Mouse (Mus musculus) spleen, adult 2 months (tissue): ENCODE data around the gene Srpk1. TPM values are rescaled to one million over a fixed set of nuclear protein-coding genes. Genes with fewer than 3 reads are reported as not detected.

Source experiments
- DNase-seq, 2 experiments: peaks; one replicate each; pipeline versions ENCODE4 v3.0.0 to v3.0.0-alpha.2; 2012 to 2021; ENCODE audit warnings: low spot score in 2 of 2, low read depth in 1 of 2
- H3K27ac ChIP-seq: fragments of 200-500 bp; 2 replicates; pipeline ENCODE4 v1.5.1; 2012; ENCODE audit warnings: low read length, inconsistent platforms; ENCODE audit not compliant: insufficient read depth
- H3K27me3 ChIP-seq: fragments of 200-500 bp; 2 replicates; pipeline ENCODE4 v1.6.1; 2012; ENCODE audit warnings: mild to moderate bottlenecking, moderate library complexity, low read length, inconsistent platforms; ENCODE audit not compliant: control insufficient read depth, insufficient read depth
- H3K36me3 ChIP-seq: fragments of 200-500 bp; 2 replicates; pipeline ENCODE4 v1.6.1; 2012; ENCODE audit warnings: mild to moderate bottlenecking, low read length, inconsistent platforms; ENCODE audit not compliant: control insufficient read depth, insufficient read depth
- H3K4me1 ChIP-seq: fragments of 200-500 bp; 2 replicates; pipeline ENCODE4 v1.6.1; 2011; ENCODE audit warnings: inconsistent platforms; ENCODE audit not compliant: control insufficient read depth, insufficient read depth, insufficient read length
- H3K4me3 ChIP-seq: fragments of 200-500 bp; 2 replicates; pipeline ENCODE4 v1.5.1; 2011; ENCODE audit warnings: mild to moderate bottlenecking, inconsistent platforms; ENCODE audit not compliant: insufficient read depth, insufficient read length; ENCODE audit errors: extremely low read depth
- CTCF ChIP-seq: fragments of 200-500 bp; IDR thresholded peaks from 2 replicates; pipeline ENCODE4 v1.5.1; 2011; ENCODE audit warnings: mild to moderate bottlenecking, inconsistent platforms; ENCODE audit not compliant: insufficient read depth, insufficient read length, insufficient replicate concordance; ENCODE audit errors: extremely low read depth
- POLR2A ChIP-seq: fragments of 200-500 bp; IDR thresholded peaks from 2 replicates; pipeline ENCODE4 v1.6.1; 2011; ENCODE audit warnings: low read depth, low read length, inconsistent platforms
- WGBS: fragments of 180-500 bp; shearing (Covaris S2); methylation state at CpG from one replicate; pipeline ENCODE4 v1.1.7; 2018; 5-methylcytosine and 5-hydroxymethylcytosine counted together
- polyA plus RNA-seq: library from polyadenylated mRNA; depleted of rRNA; stranded (reverse); fragments of >200 nt; gene quantifications from 2 replicates; pipeline ENCODE4 v1.2.3, GENCODE M21; 2012

The Srpk1 gene
- polyA plus RNA-seq, 1 experiment = 20.5 TPM

DNA sequence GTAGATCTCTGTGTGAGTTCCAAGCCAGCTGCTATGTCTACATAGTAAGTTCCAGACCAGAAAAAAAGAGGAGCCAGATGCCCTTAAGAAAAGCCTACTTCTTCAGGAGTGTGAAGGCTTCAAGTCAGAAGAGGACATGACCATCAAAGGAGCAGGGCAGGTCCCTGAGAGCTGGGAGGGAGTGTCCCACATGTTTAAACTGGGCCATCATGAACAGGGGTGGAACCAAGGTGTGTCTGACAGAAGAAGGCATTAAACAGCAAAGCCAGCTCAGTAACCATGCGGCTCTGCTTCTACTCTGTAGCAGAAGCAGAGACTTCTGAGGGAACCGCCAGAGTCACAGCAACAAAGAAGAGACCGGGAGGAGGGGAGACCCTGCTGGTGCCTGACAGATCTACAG lies 21.2 kb upstream of the Srpk1 start:
- TF ChIP-seq CTCF = no peak
- TF ChIP-seq POLR2A = no peak
- H3K4me1 ChIP-seq = no peaks in the 10 kb centered on the region
- no peak for DNase-seq
- no peaks in the 10 kb centered on the region for H3K27me3 ChIP-seq
- WGBS = 58% methylated on average over 3 of the region's 3 CpGs
- H3K27ac ChIP-seq = no peak overlapping the region
- H3K4me3 ChIP-seq = no peak overlapping the region
- H3K36me3 ChIP-seq = no peaks in the 10 kb centered on the region

DNA sequence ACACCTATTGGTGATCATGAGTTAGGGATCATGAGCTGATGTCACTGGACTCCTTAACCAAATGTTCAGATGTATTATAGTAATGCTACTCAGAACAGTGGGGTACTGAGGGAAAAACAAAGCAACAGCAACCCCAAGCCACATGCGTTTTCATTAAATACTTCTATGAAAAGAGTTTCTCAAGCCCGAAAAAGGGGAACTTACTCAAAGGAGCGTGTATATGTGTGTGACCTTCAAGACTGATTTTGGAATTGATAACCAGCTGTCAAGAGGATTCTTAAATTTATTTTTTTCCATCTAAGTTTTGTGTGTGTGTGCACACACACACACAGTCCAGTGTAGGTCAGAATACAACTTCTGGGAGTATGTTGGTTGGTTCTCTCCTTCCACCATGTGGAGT lies 17.6 kb upstream of the Srpk1 start:
- Histone ChIP-seq H3K27me3 (no peaks in the 10 kb centered on the region), H3K4me1 (no peaks in the 10 kb centered on the region), H3K36me3 (no peaks in the 10 kb centered on the region), H3K27ac (no peak overlapping the region), H3K4me3 (no peak overlapping the region)
- TF ChIP-seq CTCF (no peak), POLR2A (no peak)
- 20% methylated on average over 3 of the region's 3 CpGs for WGBS
- DNase-seq = no peak

DNA sequence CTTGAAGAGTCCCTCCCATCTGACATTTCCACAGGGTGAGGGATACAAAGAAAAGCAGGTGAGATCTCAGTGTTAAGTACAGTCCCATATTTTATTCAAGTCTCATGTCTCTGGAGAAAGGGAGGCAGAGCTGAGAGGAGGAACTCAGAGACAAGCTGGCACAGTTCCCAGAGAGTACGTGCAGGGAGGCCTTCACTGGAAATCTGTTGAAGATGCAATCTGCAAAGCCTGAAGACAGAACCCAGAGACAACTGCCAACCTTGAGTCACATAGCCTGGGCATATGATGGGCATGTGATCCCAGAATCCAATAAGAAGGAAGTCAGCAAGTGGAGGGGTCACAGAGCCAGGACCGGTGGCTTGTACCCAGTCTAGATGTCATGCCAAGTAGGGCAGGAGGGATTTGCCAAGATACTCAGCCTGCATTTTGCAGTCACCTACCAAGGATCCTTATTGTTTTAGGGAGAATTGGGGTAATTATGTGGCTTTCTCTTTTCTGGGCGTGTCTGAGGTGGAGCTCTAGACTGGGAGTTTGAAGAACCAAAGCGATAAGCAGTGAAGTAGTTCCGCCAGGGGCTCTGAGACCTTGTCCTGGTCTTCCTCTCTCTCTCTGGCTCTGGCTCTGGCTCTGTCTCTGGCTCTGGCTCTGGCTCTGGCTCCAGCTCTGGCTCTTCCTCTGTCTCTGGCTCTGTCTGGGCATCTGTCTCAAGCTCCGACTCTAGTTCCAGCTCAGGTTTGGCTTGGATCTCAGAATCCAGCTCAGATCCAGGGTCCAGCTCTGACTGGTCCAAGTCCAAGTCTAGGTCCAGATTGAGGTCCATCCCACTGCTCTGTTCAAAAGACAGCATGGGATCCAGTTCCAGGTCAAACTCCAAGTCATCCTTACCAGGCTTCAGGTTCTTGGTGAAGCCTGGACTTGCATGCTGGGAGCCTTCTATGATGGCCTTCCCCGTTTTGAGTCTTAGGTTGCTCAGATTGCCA lies 15.5 kb upstream of the Srpk1 start:
- Histone ChIP-seq H3K4me1 (no peaks in the 10 kb centered on the region), H3K27me3 (no peaks in the 10 kb centered on the region), H3K27ac (no peak overlapping the region), H3K4me3 (no peak overlapping the region), H3K36me3 (no peaks in the 10 kb centered on the region)
- 77% methylated on average over 7 of the region's 7 CpGs for WGBS
- TF ChIP-seq POLR2A = no peak
- no peak for TF ChIP-seq CTCF
- DNase-seq = no peak

GRCm38 (mm10) chr17:28635842-28636241 lies 13.3 kb upstream of the Srpk1 start:
- no peak overlapping the region for H3K4me3 ChIP-seq
- no peak overlapping the region for H3K27ac ChIP-seq
- no peaks in the 10 kb centered on the region for H3K27me3 ChIP-seq
- H3K4me1 ChIP-seq = no peaks in the 10 kb centered on the region
- no peaks in the 10 kb centered on the region for H3K36me3 ChIP-seq
- no peak for TF ChIP-seq POLR2A
- TF ChIP-seq CTCF = no peak
- no peak for DNase-seq
- WGBS = 76% methylated on average over 5 of the region's 5 CpGs

DNA sequence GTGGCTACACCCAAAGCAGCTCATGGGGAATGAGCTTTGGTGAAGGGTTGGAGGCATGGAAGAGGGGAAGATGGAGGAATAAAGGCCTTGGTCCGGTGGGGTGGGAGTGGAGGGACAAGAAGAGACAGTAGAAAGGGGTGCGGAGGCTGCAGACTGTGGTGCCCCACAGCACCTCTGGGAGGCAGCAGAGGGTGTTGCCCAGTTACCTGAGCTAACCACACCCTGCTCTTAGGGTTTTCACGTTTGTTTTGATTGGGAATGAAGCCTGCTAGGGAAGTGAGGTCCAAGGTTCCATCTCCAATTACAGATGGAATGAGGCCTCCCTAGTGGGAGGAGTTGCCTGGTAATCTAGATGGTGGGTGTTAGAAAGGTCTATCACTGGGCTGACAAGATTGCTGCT lies 6.6 kb upstream of the Srpk1 start:
- peaks cover 9% of the 10 kb centered on the region for H3K4me1 ChIP-seq
- H3K4me3 ChIP-seq = no peak overlapping the region
- DNase-seq = no peak
- H3K27me3 ChIP-seq = no peaks in the 10 kb centered on the region
- WGBS = 62% methylated on average over 3 of the region's 3 CpGs
- TF ChIP-seq POLR2A = no peak
- no peak for TF ChIP-seq CTCF
- H3K27ac ChIP-seq = no peak overlapping the region
- no peaks in the 10 kb centered on the region for H3K36me3 ChIP-seq

DNA sequence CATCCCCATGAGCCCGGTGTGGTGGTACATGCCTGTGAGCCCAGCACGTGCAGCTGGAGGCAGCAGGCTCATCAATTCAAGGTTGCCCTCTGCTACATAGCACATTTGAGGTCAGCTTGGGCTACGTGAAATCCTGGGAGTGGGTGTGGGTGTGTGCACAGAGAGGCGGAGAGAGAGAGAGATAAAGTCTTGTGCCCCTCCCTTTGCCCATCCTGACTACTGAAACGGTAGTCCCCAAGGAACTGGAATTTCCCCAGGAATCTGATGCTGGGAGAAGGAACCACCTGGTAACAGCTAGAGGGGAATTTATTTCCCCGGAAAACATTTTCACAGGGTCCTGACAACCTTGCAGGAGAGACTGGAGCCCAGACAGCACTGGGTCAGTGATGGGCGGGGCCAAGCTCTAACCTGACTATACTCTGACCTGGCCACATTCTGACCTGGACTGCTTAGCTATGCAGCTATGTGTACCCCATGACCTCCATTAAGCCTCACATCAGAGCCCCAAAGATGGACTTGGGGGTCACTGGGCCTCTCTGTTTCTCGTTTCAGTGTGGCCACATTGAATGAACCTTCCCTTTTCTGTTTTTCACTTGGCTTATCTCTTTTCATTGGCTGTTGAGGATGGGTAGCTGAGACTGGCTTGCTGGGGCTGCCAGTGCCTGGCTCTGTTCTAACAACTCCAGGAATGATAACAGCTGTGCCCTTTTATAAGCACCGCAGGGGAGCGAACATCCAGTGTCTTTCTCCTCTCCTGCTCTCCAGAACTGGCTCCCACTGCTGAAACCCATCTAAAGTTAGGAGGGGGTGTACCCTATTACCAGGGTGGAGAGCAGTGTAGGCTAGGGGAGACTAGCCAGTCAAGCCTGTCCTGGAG lies 6.0 kb upstream of the Srpk1 start:
- DNase-seq = no peak
- WGBS = 84% methylated on average over 10 of the region's 10 CpGs
- peaks cover 9% of the 10 kb centered on the region for H3K4me1 ChIP-seq

More for the DNA sequence above, 6.0 kb upstream of the Srpk1 start:
- Histone ChIP-seq H3K4me3 (no peak overlapping the region), H3K36me3 (no peaks in the 10 kb centered on the region), H3K27ac (no peak overlapping the region), H3K27me3 (no peaks in the 10 kb centered on the region)
- TF ChIP-seq POLR2A = no peak
- TF ChIP-seq CTCF = no peak
